Mouse (Mus musculus) hindlimb bud, embryonic 11.5 days (tissue): ENCODE results near the gene Olfr775.

Experiments
- DNase-seq: peaks from one replicate; pipeline ENCODE4 v3.0.0-alpha.2; 2012; ENCODE audit warnings: low read depth, low spot score; ENCODE audit errors: extremely low spot score

The Olfr775 gene

GRCm38 (mm10) chr10:129248112-129248511 lies at the start of gene Olfr775:
Gene Olfr775, plus strand, starts transcription at chr10:129248412.
- DNase-seq: no peak

- no peak for DNase-seq
Measured at GRCm38 (mm10) chr10:129230737-129231136, 17.5 kb upstream of the Olfr775 start.

GRCm38 (mm10) chr10:129235904-129236303 lies 12.3 kb upstream of the Olfr775 start, which contains the start of gene Olfr774:
Gene Olfr774, plus strand, starts transcription at chr10:129236204.
- no peak for DNase-seq

GRCm38 (mm10) chr10:129258827-129259226 lies 10.6 kb downstream of the Olfr775 start, which contains the start of gene Olfr776:
Gene Olfr776, plus strand, starts transcription at chr10:129259127.
- no peak for DNase-seq

- DNase-seq: no peak
Measured at GRCm38 (mm10) chr10:129271081-129271535, 22.9 kb downstream of the Olfr775 start, which contains the start of gene Olfr777. Gene Olfr777, minus strand, starts transcription at chr10:129271485.
